Mouse (Mus musculus): Measurements from ENCODE around the gene Cracr2a.
"Not testable (repeated sequence)": the region's sequence is repeated elsewhere in the genome, so short reads cannot be mapped to it uniquely, and the experiment has no call there.

Cracr2a gene

GRCm38 (mm10) chr6:127561231-127562020 is at the start of gene Cracr2a:
Gene Cracr2a (plus strand): TSS chr6:127561338.
- peak; percentile 75 for DNase-seq

DNA sequence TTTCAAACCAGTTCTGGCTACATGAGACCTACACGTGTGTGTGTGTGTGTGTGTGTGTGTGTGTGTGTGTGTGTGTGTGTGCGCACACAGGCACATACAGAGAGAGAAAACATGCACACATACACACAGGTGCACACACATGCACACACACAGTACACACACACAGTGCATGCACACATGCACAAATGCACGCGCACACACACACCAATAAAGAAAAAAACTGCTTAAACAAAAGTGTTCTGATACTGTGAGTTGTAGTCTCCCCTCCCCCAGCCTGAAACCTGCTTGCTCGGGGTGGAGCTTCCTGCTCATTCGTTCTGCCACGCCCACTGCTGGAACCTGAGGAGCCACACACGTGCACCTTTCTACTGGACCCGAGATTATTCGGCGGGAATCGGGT is 47.4 kb upstream of the Cracr2a start:
- not testable (repeated sequence) for DNase-seq

DNA sequence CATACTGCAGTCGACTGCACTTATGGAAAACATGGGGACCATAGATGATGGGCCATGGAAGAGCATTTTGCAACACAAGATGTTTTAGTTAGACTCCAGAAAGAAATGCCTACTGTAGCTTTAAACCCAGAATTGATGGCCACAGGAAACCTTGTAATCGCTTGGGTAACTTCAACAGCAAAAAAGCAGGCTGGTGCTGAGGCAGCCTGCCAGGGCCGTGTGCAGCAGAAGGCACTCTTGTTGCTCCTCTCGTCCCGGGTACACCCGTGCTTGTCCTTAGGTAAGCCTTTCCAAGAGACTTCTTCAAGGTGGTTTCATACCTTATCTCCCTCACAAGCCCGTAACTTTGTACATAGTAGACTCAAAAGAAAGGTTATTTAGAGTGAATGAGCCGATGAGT is 40.0 kb upstream of the Cracr2a start:
- no peak for DNase-seq

DNA sequence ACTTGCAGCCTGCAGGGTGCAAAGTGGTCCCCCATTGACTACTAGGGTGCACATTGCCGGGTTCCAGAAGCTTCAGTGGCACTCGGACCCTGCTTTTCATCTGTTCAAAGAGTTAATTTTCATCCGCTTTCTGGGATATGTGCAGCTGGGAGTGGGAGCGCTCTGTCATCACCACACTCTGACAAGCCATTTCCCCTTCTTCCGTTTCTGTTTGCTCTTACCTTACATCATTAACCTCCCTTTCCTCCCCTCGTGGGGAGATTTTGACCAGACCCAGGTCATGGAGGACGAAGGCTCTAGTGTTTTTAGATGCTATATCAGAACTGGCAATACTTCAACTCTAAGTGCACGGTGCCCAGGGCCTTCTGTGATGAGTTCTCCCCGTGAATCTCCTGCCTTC is 38.8 kb upstream of the Cracr2a start:
- no peak for DNase-seq

- DNase-seq = peak; percentile 47
These were observed 36.7 kb upstream of the Cracr2a start for GRCm38 (mm10) chr6:127524442-127524841.

DNA sequence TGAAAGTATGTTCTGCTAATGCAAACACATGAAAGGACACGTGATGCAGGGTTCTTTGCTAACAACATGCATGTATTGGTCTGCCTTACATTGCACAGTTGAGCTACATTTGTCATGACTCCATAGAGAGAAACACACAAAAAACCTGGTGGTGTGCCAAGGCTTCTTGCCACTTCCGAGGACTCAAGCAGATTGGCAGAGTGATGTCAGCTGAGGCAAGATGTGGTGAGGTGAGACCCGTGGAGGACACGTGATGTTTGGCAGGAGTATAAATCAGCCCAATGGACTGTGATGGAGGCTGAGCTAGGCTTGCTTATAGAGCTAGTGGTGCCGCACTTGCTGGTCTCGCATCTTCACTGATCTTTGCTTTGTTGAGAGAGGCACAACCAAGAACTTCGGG is 32.5 kb upstream of the Cracr2a start:
- no peak for DNase-seq

DNA sequence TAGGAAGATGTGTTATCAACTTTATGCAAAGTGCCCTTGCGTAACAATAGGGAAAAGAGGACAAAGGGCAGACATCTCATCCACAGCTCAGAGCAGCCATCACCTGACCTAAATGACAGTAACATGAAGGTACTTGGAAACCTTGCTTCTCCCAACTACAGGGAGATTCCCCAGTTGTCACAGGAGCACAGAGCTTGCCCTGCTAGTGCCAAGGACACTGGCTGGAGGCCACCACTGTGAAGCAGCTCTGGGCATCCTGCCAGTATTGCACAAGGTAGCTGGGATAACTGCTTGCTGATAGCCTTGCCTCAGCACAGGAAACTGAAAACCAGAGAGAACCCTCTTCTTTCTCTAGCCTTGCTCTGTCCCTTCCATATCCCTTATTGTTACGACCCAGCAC is 31.7 kb upstream of the Cracr2a start:
- peak; percentile 57 for DNase-seq

GRCm38 (mm10) chr6:127530206-127530605 is 30.9 kb upstream of the Cracr2a start:
- DNase-seq = no peak

DNA sequence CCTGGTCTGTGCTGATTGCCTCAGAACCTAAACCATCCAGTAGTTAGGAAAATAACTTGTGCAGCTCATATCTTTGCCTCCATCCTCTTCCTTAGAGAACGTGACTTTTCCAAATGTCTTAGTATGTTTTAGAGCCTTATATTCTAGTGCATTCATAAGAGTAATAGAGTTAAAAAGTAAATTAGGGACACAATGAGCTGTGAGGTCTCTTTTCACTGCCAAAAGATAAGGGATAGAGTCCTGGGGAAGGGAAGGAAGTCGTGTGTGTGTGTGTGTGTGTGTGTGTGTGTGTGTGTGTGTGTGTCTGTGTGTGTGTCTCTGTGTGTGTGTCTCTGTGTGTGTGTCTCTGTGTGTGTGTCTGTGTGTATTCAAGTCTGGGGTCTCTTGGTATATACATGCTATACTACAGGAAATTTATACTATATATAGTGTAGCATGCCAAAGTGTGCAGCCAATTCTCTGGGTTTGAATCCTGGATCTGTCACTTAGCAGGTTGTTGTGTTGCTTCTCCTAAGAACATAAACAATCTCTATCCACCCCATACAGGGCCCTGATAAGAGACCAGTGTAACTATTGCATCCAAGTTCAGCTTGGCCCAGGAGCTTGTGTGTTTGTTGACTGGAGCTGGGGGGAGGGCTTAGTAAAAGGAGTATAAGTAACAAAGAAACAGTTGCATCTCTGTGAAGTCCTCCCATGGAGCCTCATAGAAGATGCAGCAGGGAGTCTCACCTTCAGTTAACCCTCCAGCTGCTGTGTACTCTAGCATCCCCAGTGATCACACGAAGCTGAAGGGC is 29.5 kb upstream of the Cracr2a start:
- DNase-seq = no peak

DNA sequence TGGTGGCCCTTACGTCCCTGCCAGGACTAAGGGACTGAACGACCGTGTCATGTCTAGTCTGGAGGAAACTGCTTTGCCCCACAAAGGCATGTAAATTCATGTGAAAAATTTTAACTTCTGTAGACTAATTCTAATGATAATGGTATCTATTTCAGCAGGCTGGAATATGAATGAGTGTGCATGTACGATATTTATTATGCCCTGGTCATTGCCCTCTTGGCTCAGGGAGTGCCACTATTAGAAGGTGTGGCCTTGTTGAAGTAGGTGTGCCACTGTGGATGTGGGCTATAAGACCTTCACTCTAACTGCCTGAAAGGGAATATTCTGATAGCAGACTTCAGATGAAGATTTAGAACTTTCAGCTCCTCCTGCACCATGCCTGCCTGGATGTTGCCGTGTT is 28.8 kb upstream of the Cracr2a start:
- no peak for DNase-seq

DNA sequence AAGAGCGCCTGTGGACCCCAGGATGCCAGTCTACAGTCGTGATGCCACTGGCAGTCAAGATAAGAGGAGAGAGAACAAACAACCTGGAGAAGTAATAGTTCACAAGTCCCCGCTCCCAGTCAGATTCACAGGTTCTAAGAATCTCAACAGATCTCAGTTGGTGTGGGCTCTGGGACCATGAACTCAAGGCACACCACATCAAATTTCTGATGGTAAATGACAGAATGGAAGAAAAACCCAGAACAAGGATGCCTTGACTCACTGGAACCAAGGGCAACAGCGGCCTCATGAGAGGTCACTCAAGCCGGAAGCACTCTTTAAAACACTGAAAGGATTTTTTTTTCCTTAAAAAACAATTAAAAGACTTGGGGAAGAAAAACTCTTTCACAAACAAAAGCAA is 27.4 kb upstream of the Cracr2a start:
- no peak for DNase-seq

DNA sequence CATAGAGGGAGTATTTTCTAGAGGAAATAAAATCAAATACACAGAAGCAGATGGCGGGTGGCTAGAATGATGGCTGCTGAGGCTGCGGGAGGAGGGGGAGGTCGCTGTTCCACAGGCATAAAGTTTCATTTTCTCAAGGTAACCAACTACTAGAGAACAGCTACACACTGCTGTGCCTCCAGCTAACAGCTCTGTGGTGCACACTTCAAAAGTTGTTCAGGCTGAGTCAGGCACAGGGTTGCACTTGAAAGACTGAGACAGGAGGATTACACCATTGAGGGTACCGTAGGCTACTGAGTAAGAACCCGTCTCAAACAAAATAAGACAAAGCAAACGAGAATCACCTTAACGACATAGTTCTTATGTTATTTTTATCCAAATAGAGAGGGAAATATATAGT is 24.1 kb upstream of the Cracr2a start:
- DNase-seq = no peak

DNA sequence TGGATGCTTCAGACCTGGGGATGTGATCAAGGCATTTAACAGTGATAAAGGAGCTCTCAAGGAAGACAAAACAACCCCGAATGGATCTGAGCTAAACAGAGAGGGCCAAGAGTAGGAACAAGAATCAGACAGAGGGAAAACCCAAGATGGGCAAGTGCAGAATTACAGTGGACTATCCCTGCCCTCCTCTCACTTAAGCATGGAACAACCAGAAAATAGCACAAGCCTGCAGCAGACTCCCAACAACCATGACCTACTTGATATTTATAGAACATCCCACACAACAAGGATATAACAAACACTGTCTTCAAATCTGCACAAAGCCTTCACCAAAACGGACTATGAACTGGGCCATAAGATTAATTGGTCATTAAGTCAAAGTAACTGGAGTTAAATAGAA is 23.0 kb upstream of the Cracr2a start:
- no peak for DNase-seq

DNA sequence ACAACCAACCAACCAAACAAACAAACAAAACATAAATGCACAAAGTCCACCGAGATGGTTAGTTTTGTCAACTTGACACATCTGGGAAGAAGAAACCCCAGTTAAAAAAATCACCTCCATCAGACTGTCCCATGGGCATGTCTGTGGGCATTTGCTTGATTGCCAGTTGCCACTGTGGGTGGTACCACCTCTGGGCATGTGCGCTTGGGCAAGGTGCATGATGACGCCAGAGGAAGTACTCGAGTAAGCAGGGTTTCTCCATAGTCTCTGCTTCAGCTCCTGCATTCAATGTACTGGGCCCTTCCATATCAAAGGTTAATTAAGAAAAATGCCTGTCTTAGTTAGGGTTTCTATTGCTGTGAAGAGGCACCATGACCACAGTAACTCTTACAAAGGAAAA is 21.9 kb upstream of the Cracr2a start:
- DNase-seq = no peak

DNA sequence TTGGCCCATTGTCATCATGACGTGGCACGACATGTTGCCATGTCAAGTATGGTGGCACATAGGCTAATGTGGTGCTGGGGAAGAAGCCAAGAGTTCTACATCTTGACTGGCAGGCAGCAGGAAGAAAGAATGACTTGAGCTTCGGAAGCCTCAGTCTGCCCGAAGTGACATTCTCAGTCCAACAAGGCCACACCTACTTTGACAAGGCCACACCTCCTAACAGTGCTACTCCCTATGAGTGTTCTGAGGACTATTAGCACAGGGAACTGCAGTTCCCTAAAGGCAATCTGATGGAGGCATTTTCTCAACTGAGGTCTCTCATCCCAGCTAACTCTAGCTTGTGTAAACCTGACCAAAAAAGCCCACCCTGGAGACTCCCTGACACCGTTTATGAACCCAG is 21.5 kb upstream of the Cracr2a start:
- no peak for DNase-seq

DNA sequence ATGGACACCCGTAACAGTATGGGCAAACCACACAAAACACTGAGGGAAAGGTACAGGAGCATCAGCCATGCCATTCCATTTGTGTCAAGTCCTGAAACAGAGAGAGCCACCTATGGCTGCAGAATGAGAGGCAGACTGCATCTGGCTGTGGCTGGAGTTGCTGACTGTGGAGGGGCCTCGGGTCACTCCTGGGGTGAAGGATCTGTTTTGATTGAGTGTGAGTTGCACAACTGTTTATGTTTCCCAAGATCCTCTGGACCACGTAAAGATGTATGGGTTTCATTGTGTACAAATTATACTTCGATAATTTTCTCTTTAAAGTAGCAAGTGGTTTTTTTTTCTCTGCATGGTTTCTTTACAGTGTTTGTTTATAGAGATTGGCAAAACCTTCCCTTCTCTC is 20.6 kb upstream of the Cracr2a start:
- no peak for DNase-seq

GRCm38 (mm10) chr6:127541617-127542374 is 19.3 kb upstream of the Cracr2a start:
- DNase-seq = peak; percentile 39

- peak; percentile 47 for DNase-seq
These were observed 14.5 kb upstream of the Cracr2a start for GRCm38 (mm10) chr6:127546676-127547075.

- DNase-seq = no peak
These were observed 8.2 kb upstream of the Cracr2a start for GRCm38 (mm10) chr6:127552940-127553339.

GRCm38 (mm10) chr6:127555553-127555952 is 5.6 kb upstream of the Cracr2a start:
- no peak for DNase-seq

DNA sequence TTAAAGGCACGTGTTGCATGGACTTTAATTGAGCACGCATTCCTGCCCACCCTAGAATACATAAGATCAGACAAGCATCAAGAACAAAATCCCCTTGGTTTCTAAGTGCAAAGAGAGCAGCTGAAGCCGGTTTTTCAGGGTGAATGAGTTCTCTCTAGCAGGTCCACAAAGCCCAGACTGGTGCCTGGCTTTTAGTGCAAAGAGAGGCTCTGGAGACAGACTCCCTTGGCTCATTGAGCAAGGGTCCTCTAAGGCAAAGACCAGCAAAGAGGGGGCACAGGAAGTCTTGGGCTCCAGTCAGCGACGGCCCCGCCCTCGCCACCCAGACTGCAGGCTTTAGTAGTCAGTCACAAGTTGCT is 287 bp upstream of the Cracr2a start:
- no peak for DNase-seq

- DNase-seq = no peak
These were observed 2.4 kb downstream of the Cracr2a start for GRCm38 (mm10) chr6:127563511-127563910.

DNA sequence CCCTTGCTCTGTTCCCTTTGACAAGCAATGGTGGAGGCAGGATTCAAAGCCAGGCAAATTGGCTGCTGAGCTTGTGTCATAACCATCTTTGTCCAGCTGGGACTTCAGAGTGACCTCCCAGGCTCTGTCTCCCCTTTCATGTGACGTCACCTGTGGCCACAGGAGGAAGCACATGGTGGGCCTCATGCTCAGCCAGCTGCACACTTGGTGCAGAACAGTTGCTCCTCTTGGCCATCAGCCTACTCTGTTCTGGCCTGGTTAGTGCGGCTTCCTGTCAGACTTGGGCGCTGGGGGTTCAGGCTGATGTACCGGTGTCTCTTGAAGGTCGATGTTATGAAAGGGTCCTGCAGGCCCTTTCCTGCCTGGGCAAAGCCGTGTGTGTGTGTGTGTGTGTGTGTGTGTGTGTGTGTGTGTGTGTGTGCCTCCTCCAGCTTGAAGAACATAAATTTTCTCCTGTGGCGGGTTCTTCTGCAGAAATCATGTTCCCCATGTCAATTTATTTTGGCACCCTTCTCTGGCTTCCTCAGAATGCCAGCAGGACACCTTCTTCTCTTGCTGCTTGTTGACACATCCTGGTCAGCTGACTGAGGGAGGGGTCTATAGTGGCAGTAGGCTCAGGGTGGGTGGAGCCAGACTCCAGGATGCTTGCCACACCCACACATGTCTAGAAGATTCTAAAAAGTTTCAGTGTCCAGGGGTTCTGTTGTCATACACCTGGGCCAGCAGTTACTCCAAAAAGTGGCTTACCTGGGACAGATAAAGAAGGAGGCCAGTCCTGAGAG is 5.0 kb downstream of the Cracr2a start:
- no peak for DNase-seq

Data from kidney, adult 18-20 months (tissue).